ENCODE assay signal across 8 mouse cellular contexts in the genomic region with DNA sequence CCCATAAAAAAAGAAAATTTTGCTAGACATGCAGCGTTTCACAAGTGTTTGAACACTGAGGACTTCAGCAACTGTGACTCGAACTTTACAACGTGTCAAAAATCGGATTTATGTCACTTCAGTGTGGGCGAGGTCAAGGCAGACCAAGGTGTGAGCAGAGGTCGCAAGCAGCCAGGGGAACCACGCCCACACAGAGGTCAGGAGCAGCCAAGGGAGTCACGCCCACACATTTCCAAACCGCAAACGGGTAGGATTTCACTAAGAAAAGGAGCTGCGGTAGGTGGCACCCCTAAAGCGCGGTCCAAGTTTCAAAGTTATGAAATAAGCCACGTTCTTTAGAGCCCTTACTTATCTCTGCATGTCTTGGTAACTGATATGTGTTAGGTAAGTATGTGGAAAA. TPM values are rescaled to one million over a fixed set of nuclear protein-coding genes. Genes with fewer than 3 reads are reported as not detected.
A peak's percentile ranks its signal among the peaks of the same experiment; 100 is the strongest.
DNase-seq lines count a peak whose midpoint lies in the region; ATAC-seq lines count a peak whose summit lies in the region.

No protein-coding gene starts in this region.

- no peaks in the 10 kb centered on the region for H3K27me3 ChIP-seq in embryonic facial prominence, embryonic 14.5 days (replicated peaks; ENCODE audit: control insufficient read depth, insufficient read depth, low read length)
- H3K27me3 ChIP-seq in kidney, embryonic 16.5 days (ENCODE audit: insufficient read depth, low read length), result no peaks in the 10 kb centered on the region
- H3K27me3 ChIP-seq in forebrain, embryonic 14.5 days (replicated peaks; ENCODE audit: control insufficient read depth, insufficient read depth, low read length), result no peaks in the 10 kb centered on the region

- WGBS in embryonic facial prominence, embryonic 14.5 days, result 3% methylated on average over 14 of the region's 14 CpGs
- WGBS in kidney, embryonic 16.5 days, result under 1% methylated on average over 14 of the region's 14 CpGs
- WGBS in forebrain, embryonic 14.5 days, result 8% methylated on average over 14 of the region's 14 CpGs

- H3K9ac ChIP-seq in embryonic facial prominence, embryonic 14.5 days (ENCODE audit: low read depth, low read length), result no peak overlapping the region
- H3K9ac ChIP-seq in kidney, embryonic 16.5 days (replicated peaks; ENCODE audit: low read length), result no peak overlapping the region
- no peak overlapping the region for H3K9ac ChIP-seq in forebrain, embryonic 14.5 days (ENCODE audit: low read length)

- 0 out of 2 replicates have a peak, but pooled peaks cover 3% of the 10 kb centered on the region for H3K4me1 ChIP-seq in embryonic facial prominence, embryonic 14.5 days (ENCODE audit: control insufficient read depth, insufficient read depth, low read length)
- peaks cover 4% of the 10 kb centered on the region; the same call in 1 of the 2 replicates for H3K4me1 ChIP-seq in kidney, embryonic 16.5 days (ENCODE audit: insufficient read depth, low read length)
- H3K4me1 ChIP-seq in forebrain, embryonic 14.5 days (ENCODE audit: control insufficient read depth, insufficient read depth, low read length), result no peaks in the 10 kb centered on the region

- no peak overlapping the region for H3K27ac ChIP-seq in embryonic facial prominence, embryonic 14.5 days (replicated peaks; ENCODE audit: low read depth, low read length)
- no peak overlapping the region for H3K27ac ChIP-seq in kidney, embryonic 16.5 days (ENCODE audit: low read length)
- no peak overlapping the region for H3K27ac ChIP-seq in forebrain, embryonic 14.5 days (ENCODE audit: low read depth, low read length)

- H3K9me3 ChIP-seq in embryonic facial prominence, embryonic 14.5 days (ENCODE audit: control insufficient read depth, low read length), result no peaks in the 10 kb centered on the region
- H3K9me3 ChIP-seq in kidney, embryonic 16.5 days (ENCODE audit: low read length), result no peaks in the 10 kb centered on the region
- no peaks in the 10 kb centered on the region for H3K9me3 ChIP-seq in forebrain, embryonic 14.5 days (replicated peaks; ENCODE audit: control insufficient read depth, low read length)

- no peak overlapping the region for H3K4me3 ChIP-seq in embryonic facial prominence, embryonic 14.5 days (ENCODE audit: low read depth, low read length)
- H3K4me3 ChIP-seq in kidney, embryonic 16.5 days (ENCODE audit: low read length), result peak overlapping the region; percentile 16
- no peak overlapping the region for H3K4me3 ChIP-seq in forebrain, embryonic 14.5 days (ENCODE audit: low read depth, low read length)

- no peak for ATAC-seq in embryonic facial prominence, embryonic 14.5 days (ENCODE audit: low read depth)
- ATAC-seq in kidney, embryonic 16.5 days (ENCODE audit: low FRiP score, low TSS enrichment), result no peak
- ATAC-seq in forebrain, embryonic 14.5 days, result no peak

- DNase-seq in testis, postnatal 14 days (ENCODE audit: low spot score), result peak; percentile 27
- no peak for DNase-seq in testis, postnatal 10 days (ENCODE audit: low spot score)
- peak; percentile 69 for DNase-seq in embryonic facial prominence, embryonic 14.5 days (ENCODE audit: low spot score)
- DNase-seq in lung, postnatal 14 days, result peak; percentile 56
- DNase-seq in right cerebral cortex, postnatal 4 days, result no peak
- DNase-seq in left cerebral cortex, postnatal 10 days (ENCODE audit: extremely low spot score in 1 of 2, low spot score in 2 of 2), result no peak
- no peak for DNase-seq in forebrain, embryonic 14.5 days (ENCODE audit: low spot score)

- intact Hi-C loops in left cerebral cortex, postnatal 10 days (cut with DNase I), result no loop called here

- H3K4me2 ChIP-seq in embryonic facial prominence, embryonic 14.5 days (ENCODE audit: low read depth, low read length), result peak overlapping the region; percentile 48
- peak overlapping the region; percentile 37 for H3K4me2 ChIP-seq in kidney, embryonic 16.5 days (replicated peaks; ENCODE audit: low read depth, low read length)
- H3K4me2 ChIP-seq in forebrain, embryonic 14.5 days (ENCODE audit: low read length), result no peak overlapping the region

- H3K36me3 ChIP-seq in embryonic facial prominence, embryonic 14.5 days (ENCODE audit: control insufficient read depth, insufficient read depth, low read length), result no peaks in the 10 kb centered on the region
- H3K36me3 ChIP-seq in kidney, embryonic 16.5 days (ENCODE audit: insufficient read depth, low read length), result no peaks in the 10 kb centered on the region
- H3K36me3 ChIP-seq in forebrain, embryonic 14.5 days (ENCODE audit: control insufficient read depth, insufficient read depth, low read length), result no peaks in the 10 kb centered on the region

RNA-seq across cellular contexts. Expression of gene Nrg4, which starts 43.1 kb away (rescaled TPM):
- 1.0 and 1.2 TPM in 2 replicates for polyA plus RNA-seq in embryonic facial prominence, embryonic 14.5 days (2014; fragmentation: Nextera tagmentation; extraction: Ambion mirVana)
- polyA plus RNA-seq in kidney, embryonic 16.5 days (2015; fragmentation: Nextera tagmentation; extraction: Ambion mirVana), result 0.71 and 0.95 TPM in 2 replicates
- total RNA-seq in left cerebral cortex, postnatal 10 days (2021), result 1 to 10 TPM in 1 of 2 experiments, under 1 TPM in 1; 0.30 to 1.5 TPM
- 0.69 and 0.72 TPM in 2 replicates for polyA plus RNA-seq in forebrain, embryonic 14.5 days (2014; fragmentation: Nextera tagmentation; extraction: Ambion mirVana)

RNA-seq across cellular contexts. Expression of gene Tmem266, which starts 43.2 kb away (rescaled TPM):
- polyA plus RNA-seq in embryonic facial prominence, embryonic 14.5 days (2014; fragmentation: Nextera tagmentation; extraction: Ambion mirVana), result 0.22 and 0.38 TPM in 2 replicates
- polyA plus RNA-seq in kidney, embryonic 16.5 days (2015; fragmentation: Nextera tagmentation; extraction: Ambion mirVana), result 0.32 and 0.47 TPM in 2 replicates
- 10 to 100 TPM; 13.4 to 13.6 TPM for total RNA-seq in left cerebral cortex, postnatal 10 days (2021)
- polyA plus RNA-seq in forebrain, embryonic 14.5 days (2014; fragmentation: Nextera tagmentation; extraction: Ambion mirVana), result 0.90 and 0.94 TPM in 2 replicates

Comparison
In these comparisons a context has a peak if more than half of its experiments do, and no peak if none do; other contexts are left out.
1. DNase-seq: peak in testis, postnatal 14 days (single experiment), embryonic facial prominence, embryonic 14.5 days (single experiment) and lung, postnatal 14 days (single experiment); none in testis, postnatal 10 days (single experiment), right cerebral cortex, postnatal 4 days (single experiment), left cerebral cortex, postnatal 10 days (0 of 2) and forebrain, embryonic 14.5 days (single experiment).